Mouse (Mus musculus): Measurements from ENCODE around the gene Rps2.

Gene Rps2

GRCm38 (mm10) chr17:24725637-24726390, 7.9 kb downstream of the Rps2 start:
- in situ Hi-C loops (cut with MboI; ENCODE audit: low pct_unique_long_range_greater_than_20kb in 1 of 2, low sequenced_read_pairs in 2 of 2, unreplicated experiment in 1 of 2), result no loop called here

GRCm38 (mm10) chr17:24727618-24728017, 9.7 kb downstream of the Rps2 start, which contains the start of gene Rpl3l:
Gene Rpl3l, plus strand, starts transcription at chr17:24727820.
- in situ Hi-C loops (cut with MboI; ENCODE audit: low pct_unique_long_range_greater_than_20kb in 1 of 2, low sequenced_read_pairs in 2 of 2, unreplicated experiment in 1 of 2), result no loop called here

GRCm38 (mm10) chr17:24728184-24728583, 10.3 kb downstream of the Rps2 start:
- in situ Hi-C loops (cut with MboI; ENCODE audit: low pct_unique_long_range_greater_than_20kb in 1 of 2, low sequenced_read_pairs in 2 of 2, unreplicated experiment in 1 of 2), result no loop called here

- in situ Hi-C loops (cut with MboI; ENCODE audit: low pct_unique_long_range_greater_than_20kb in 1 of 2, low sequenced_read_pairs in 2 of 2, unreplicated experiment in 1 of 2), result no loop called here
Observed at GRCm38 (mm10) chr17:24729067-24729466, 11.2 kb downstream of the Rps2 start.

GRCm38 (mm10) chr17:24730787-24731186, 12.9 kb downstream of the Rps2 start:
- in situ Hi-C loops (cut with MboI; ENCODE audit: low pct_unique_long_range_greater_than_20kb in 1 of 2, low sequenced_read_pairs in 2 of 2, unreplicated experiment in 1 of 2), result no loop called here

GRCm38 (mm10) chr17:24732233-24732935, 14.5 kb downstream of the Rps2 start:
- in situ Hi-C loops (cut with MboI; ENCODE audit: low pct_unique_long_range_greater_than_20kb in 1 of 2, low sequenced_read_pairs in 2 of 2, unreplicated experiment in 1 of 2), result no loop called here

- in situ Hi-C loops (cut with MboI; ENCODE audit: low pct_unique_long_range_greater_than_20kb in 1 of 2, low sequenced_read_pairs in 2 of 2, unreplicated experiment in 1 of 2), result no loop called here
Observed at GRCm38 (mm10) chr17:24733434-24734050, 15.6 kb downstream of the Rps2 start.

GRCm38 (mm10) chr17:24734513-24734912, 16.6 kb downstream of the Rps2 start:
- in situ Hi-C loops (cut with MboI; ENCODE audit: low pct_unique_long_range_greater_than_20kb in 1 of 2, low sequenced_read_pairs in 2 of 2, unreplicated experiment in 1 of 2), result no loop called here

GRCm38 (mm10) chr17:24735446-24735845, 17.5 kb downstream of the Rps2 start:
- in situ Hi-C loops (cut with MboI; ENCODE audit: low pct_unique_long_range_greater_than_20kb in 1 of 2, low sequenced_read_pairs in 2 of 2, unreplicated experiment in 1 of 2), result no loop called here

- in situ Hi-C loops (cut with MboI; ENCODE audit: low pct_unique_long_range_greater_than_20kb in 1 of 2, low sequenced_read_pairs in 2 of 2, unreplicated experiment in 1 of 2), result no loop called here
Observed at GRCm38 (mm10) chr17:24736330-24737051, 18.6 kb downstream of the Rps2 start, which contains the start of gene Msrb1. Gene Msrb1, plus strand, starts transcription at chr17:24736642.

GRCm38 (mm10) chr17:24737135-24737810, 19.4 kb downstream of the Rps2 start:
- in situ Hi-C loops (cut with MboI; ENCODE audit: low pct_unique_long_range_greater_than_20kb in 1 of 2, low sequenced_read_pairs in 2 of 2, unreplicated experiment in 1 of 2), result no loop called here

GRCm38 (mm10) chr17:24738238-24738637, 20.3 kb downstream of the Rps2 start:
- in situ Hi-C loops (cut with MboI; ENCODE audit: low pct_unique_long_range_greater_than_20kb in 1 of 2, low sequenced_read_pairs in 2 of 2, unreplicated experiment in 1 of 2), result no loop called here

- in situ Hi-C loops (cut with MboI; ENCODE audit: low pct_unique_long_range_greater_than_20kb in 1 of 2, low sequenced_read_pairs in 2 of 2, unreplicated experiment in 1 of 2), result no loop called here
Observed at GRCm38 (mm10) chr17:24739926-24740325, 22.0 kb downstream of the Rps2 start.

GRCm38 (mm10) chr17:24742307-24742706, 24.4 kb downstream of the Rps2 start:
- in situ Hi-C loops (cut with MboI; ENCODE audit: low pct_unique_long_range_greater_than_20kb in 1 of 2, low sequenced_read_pairs in 2 of 2, unreplicated experiment in 1 of 2), result no loop called here

GRCm38 (mm10) chr17:24743896-24744295, 26.0 kb downstream of the Rps2 start:
- in situ Hi-C loops (cut with MboI; ENCODE audit: low pct_unique_long_range_greater_than_20kb in 1 of 2, low sequenced_read_pairs in 2 of 2, unreplicated experiment in 1 of 2), result no loop called here

GRCm38 (mm10) chr17:24744381-24744780, 26.5 kb downstream of the Rps2 start:
- in situ Hi-C loops (cut with MboI; ENCODE audit: low pct_unique_long_range_greater_than_20kb in 1 of 2, low sequenced_read_pairs in 2 of 2, unreplicated experiment in 1 of 2), result no loop called here

GRCm38 (mm10) chr17:24745526-24746497, 27.9 kb downstream of the Rps2 start:
- in situ Hi-C loops (cut with MboI; ENCODE audit: low pct_unique_long_range_greater_than_20kb in 1 of 2, low sequenced_read_pairs in 2 of 2, unreplicated experiment in 1 of 2), result no loop called here
